Mouse (Mus musculus): ENCODE measurements at regions not wholly inside any gene's neighbourhood (a gene's known extent, or its start where the extent isn't known, plus 50 kb on each side); places are given as distances from the start of the nearest gene placed in this dataset.
"Not testable (repeated sequence)": the region's sequence is repeated elsewhere in the genome, so short reads cannot be mapped to it uniquely, and the experiment has no call there.

GRCm38 (mm10) chr11:91196351-91196750 lies 381.0 kb downstream of the Kif2b start:
- no peak for DNase-seq (ENCODE audit: low read depth, low spot score)

- not testable (repeated sequence) for DNase-seq (ENCODE audit: low read depth, low spot score)
These were observed 410.0 kb downstream of the Kif2b start for GRCm38 (mm10) chr11:91167336-91167735.

- DNase-seq (ENCODE audit: low read depth, low spot score), result no peak
These were observed 443.5 kb downstream of the Kif2b start for GRCm38 (mm10) chr11:91133753-91134270.

- DNase-seq (ENCODE audit: low read depth, low spot score), result no peak
These were observed 444.5 kb downstream of the Kif2b start for GRCm38 (mm10) chr11:91132771-91133380.

DNA sequence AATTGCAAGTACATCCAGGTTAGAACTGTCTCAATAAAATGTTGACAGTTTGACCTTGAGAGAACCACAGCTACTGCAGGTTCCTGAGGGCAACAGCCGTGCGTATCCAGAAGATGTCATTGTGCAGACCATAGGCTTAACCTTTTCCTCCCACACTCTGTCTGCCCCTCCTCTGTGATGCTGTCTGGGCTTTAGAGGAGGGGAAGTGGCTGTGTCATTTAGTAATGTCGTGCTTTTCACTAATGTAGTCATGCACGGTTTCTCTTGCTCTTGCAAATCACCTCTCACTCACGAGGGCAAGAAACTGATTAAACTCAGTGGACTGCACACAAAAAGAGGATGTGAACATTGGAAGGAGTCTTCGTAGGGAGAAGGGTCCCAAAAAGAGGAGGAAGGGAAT lies 443.8 kb upstream of the Tom1l1 start:
- DNase-seq (ENCODE audit: low read depth, low spot score), result no peak

- DNase-seq (ENCODE audit: low read depth, low spot score), result no peak
These were observed 410.0 kb upstream of the Tom1l1 start for GRCm38 (mm10) chr11:91098186-91098585.

- no peak for DNase-seq (ENCODE audit: low read depth, low spot score)
These were observed 409.4 kb upstream of the Tom1l1 start for GRCm38 (mm10) chr11:91097552-91097951.

DNA sequence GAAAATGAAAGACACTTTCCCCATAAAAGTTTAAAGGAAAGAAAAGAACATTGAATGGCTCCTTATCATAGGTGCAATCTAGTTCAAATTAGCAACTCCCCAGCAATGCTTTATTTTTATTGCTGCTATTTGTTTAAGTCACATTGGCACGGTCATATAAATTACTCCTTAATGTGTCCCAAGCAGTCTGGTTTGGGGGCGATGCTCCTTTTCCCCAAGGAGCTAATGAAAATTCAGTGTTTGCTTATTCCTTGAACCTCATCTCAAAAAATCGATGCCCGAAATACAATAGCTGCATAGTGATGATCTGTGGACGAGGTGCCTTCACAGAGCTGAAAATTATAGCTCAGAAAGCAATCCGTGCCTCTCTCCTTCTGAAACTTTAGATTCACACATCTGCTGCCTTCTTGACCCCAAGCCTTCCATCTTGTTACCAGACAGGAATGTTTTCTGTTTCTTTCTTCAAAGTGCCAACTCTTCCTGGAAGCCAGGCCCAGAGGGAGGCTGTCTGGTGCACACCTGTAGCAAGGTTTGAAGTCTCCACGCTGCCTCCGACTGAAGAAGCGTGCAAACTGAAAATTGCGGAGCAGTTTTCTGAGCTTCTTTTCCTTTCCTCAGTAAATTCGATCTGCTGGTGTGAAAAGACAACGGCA lies 408.0 kb upstream of the Tom1l1 start:
- DNase-seq (ENCODE audit: low read depth, low spot score), result no peak

GRCm38 (mm10) chr11:91065365-91065764 lies 377.2 kb upstream of the Tom1l1 start:
- no peak for DNase-seq (ENCODE audit: low read depth, low spot score)

- no peak for DNase-seq (ENCODE audit: low read depth, low spot score)
These were observed 368.9 kb upstream of the Tom1l1 start for GRCm38 (mm10) chr11:91056966-91057597.

- no peak for DNase-seq (ENCODE audit: low read depth, low spot score)
These were observed 365.2 kb upstream of the Tom1l1 start for GRCm38 (mm10) chr11:91053321-91053720.

DNA sequence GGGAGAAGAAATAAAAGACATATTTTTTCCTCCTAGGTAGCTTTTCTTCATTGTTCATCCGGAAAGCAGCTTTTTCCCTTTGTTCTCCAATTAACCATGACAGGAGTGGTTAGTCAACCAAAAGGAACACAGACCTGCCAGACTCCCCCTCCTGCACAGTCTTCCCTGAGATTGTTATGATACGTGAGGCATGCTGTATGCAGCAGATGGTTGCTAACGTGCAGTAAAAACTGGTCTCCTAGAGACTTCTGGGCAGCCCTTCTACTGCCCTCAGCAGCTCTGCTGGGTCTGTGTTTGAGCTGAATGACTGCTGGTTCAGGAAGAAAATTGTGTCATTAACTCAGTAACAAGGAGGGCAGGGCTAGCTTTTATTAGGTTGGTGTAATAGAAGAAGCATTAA lies 363.5 kb upstream of the Tom1l1 start:
- DNase-seq (ENCODE audit: low read depth, low spot score), result no peak

GRCm38 (mm10) chr11:91041486-91041885 lies 353.3 kb upstream of the Tom1l1 start:
- DNase-seq (ENCODE audit: low read depth, low spot score), result no peak

Measured in ES-CJ7 (cell line).